ENCODE assay signal across 1 mouse cellular context in genomic region chr2:90866524-90866923, GRCm38 (mm10).
TF ChIP-seq lines count a peak whose summit lies in the region.

No protein-coding gene starts in this region.

TF ChIP-seq in CH12.LX, 34 proteins besides CTCF, POLR2A, EP300 and RAD21:
- TF ChIP-seq ZC3H11A (IDR thresholded peaks at IDR 0.05; ENCODE audit: low read depth, low read length) (peak; percentile 44; the same call in 1 of the 2 replicates), USF2 (conservative IDR thresholded peaks at IDR 0.05; ENCODE audit: low read depth, low read length) (no peak), SMC3 (IDR thresholded peaks at IDR 0.05; ENCODE audit: low read depth, low read length) (peak; percentile 82)
